Mouse (Mus musculus) erythroblast, embryonic 14.5 days (primary cell): Measurements from ENCODE around the gene Vwa5b2. TPM values are rescaled to one million over a fixed set of nuclear protein-coding genes. Genes with fewer than 3 reads are reported as not detected.

Experiments
- H3K27me3 ChIP-seq: 2 replicates; pipeline ENCODE4 v1.6.1; 2012; ENCODE audit warnings: inconsistent platforms; ENCODE audit not compliant: control insufficient read depth
- H3K36me3 ChIP-seq: 2 replicates; pipeline ENCODE4 v1.6.1; 2012; ENCODE audit warnings: mild to moderate bottlenecking, inconsistent platforms; ENCODE audit not compliant: control insufficient read depth
- H3K4me1 ChIP-seq: 2 replicates; pipeline ENCODE4 v1.6.1; 2012; ENCODE audit warnings: inconsistent platforms; ENCODE audit not compliant: control insufficient read depth
- H3K4me3 ChIP-seq: replicated peaks from 2 replicates; pipeline ENCODE3; 2012; ENCODE audit warnings: moderate library complexity, mild to moderate bottlenecking, inconsistent platforms
- H3K9me3 ChIP-seq: 2 replicates; pipeline ENCODE4 v1.6.1; 2012; ENCODE audit warnings: low read length, inconsistent platforms, mixed read lengths; ENCODE audit not compliant: control insufficient read depth
- GATA1 ChIP-seq: IDR thresholded peaks from 2 replicates; pipeline ENCODE4 v1.6.1; 2012; ENCODE audit warnings: low read length, inconsistent platforms, mixed read lengths
- TAL1 ChIP-seq: IDR thresholded peaks from 3 replicates; pipeline ENCODE4 v1.6.1; 2012; ENCODE audit warnings: low read length, inconsistent platforms, mixed read lengths
- polyA plus RNA-seq: library from polyadenylated mRNA; stranded (reverse); fragments of >175 nt; gene quantifications from 2 replicates; pipeline ENCODE4 v1.2.3, GENCODE M21; 2012

Gene Vwa5b2
- polyA plus RNA-seq, 1 experiment = 0.10 TPM

DNA sequence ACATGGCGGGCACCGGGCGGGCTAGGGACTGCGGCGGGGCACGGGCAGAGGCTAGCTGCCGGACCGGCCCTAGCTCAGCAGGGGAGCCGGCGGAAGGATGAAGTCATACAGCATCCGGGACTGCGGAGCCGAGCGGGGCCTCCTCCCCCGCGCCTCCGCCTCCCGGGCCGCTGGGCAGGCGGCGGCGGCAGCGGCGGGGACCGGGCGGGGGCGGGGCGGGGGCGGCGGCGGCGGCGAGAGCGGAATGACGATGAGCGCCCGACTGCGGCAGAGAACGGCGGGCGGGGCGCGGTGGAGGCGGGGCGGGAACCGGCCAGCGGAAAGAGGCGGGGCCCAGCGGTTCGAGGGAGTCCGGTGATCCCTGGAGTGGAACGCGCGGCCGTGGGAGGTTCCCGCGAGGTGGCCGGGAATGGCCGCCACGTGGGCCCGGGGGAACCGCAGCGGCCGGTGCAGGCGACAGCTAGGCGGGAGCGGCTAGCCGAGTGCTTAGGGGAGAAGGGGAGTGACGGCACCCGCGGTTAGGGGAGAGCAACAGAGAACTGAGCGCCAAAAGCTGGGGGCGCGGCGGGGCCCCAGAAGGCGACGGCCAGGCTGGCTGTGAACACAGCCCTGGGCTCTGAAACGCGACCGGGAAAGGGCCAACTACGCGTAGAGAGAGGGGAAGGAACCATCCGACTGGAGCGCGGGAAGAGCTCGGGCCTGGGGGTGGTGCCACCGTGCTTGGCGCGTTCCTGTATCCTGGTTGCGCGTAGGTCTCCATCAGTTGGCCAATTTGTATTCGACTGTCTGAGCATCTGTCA, 32.1 kb downstream of the Vwa5b2 start, which contains the start of gene Camk2n2:
Camk2n2 (minus strand) TSS at position 97 of the 800 bp plus-strand sequence.
- Histone ChIP-seq H3K4me1 (peaks cover 27% of the 10 kb centered on the region), H3K4me3 (peak within 1 kb of the TSS; percentile 69), H3K36me3 (no peaks in the 10 kb centered on the region), H3K9me3 (peaks cover 12% of the 10 kb centered on the region; the same call in 1 of the 2 replicates), H3K27me3 (peaks cover 85% of the 10 kb centered on the region)
- TF ChIP-seq TAL1 (no peak), GATA1 (no peak)

DNA sequence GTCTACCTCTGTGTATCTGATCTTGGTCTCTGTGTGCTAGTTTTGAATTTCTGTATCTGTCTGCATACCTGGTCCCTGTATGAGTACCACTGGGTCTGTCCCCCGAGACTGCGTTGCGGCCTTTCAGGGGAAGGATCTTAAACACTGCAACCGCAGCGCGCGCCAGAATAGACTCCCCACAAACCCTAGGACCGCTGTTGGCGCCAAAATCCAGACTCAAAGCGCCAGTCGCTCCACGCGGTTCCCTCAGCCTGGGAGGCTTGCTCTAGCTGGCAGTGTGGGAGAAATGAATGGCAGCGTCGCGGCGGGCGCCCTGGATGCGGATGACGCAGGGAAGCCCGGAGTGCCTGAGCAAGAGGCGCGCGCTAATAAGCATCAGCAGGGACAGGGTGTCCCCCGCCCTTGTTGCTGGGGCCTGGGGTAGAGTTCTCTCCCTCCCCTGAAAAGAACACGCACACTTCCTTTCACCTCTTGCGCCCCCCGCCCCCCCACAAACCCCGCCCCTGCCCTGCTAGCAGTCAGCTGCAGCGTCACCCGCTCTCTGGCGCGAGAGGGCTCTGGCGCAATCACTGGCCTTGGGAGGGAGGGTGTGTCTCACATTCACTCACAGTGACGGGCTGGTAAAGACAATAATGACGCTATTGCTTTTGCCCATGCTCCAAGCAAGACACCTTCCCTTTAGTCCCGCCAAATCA, 32.9 kb downstream of the Vwa5b2 start:
- Histone ChIP-seq H3K4me1 (peaks cover 27% of the 10 kb centered on the region), H3K4me3 (peak overlapping the region; percentile 69), H3K27me3 (peaks cover 92% of the 10 kb centered on the region), H3K36me3 (no peaks in the 10 kb centered on the region), H3K9me3 (peaks cover 12% of the 10 kb centered on the region; the same call in 1 of the 2 replicates)
- no peak for TF ChIP-seq GATA1
- no peak for TF ChIP-seq TAL1

DNA sequence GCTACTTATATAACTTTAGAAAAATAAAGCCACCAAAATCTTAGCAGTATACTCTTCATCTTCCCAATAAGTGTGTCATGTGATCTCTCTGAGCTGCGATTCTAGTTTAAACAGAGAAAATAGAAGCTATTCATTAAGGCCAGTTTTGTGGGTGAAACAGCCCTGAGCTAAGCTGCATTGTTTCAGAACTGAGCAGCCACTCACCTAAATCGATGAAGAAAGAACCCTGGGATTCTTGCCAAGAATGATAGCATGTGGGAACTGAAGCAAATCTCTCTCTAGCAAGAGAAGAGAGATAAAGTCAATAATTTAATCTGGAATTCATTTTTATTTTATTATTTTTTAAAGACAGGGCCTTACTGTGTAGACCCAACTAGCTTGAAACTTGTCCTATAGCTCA, 33.9 kb downstream of the Vwa5b2 start:
- no peak overlapping the region for H3K4me3 ChIP-seq
- H3K4me1 ChIP-seq = peaks cover 27% of the 10 kb centered on the region
- H3K36me3 ChIP-seq = no peaks in the 10 kb centered on the region
- peaks cover 85% of the 10 kb centered on the region for H3K27me3 ChIP-seq
- TF ChIP-seq GATA1 = no peak
- TF ChIP-seq TAL1 = no peak
- H3K9me3 ChIP-seq = peaks cover 12% of the 10 kb centered on the region; the same call in 1 of the 2 replicates

DNA sequence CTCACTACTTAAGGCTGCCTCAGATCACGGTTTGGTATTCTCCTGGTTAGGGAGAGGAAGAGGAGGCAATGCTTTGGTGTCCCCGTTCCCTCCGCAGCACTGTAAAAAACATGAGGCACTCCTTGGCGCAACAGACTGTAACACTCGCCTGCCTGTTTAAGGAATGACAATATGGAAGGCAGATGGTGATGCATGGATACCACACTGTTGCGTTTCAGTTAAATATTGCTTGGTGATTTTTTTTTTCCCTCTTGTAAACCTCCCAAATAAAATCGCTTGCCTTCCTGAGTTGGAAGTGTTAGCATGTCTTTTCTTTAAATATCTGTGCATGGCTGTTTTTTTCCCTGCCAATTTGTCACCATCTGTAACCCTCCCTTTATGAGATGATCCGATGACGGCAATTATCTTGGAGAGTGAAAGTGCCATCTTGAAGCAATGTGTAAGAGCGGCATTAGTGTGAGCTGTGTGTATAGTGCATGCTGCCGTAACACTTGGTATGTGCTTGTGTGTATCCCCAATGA, 39.7 kb downstream of the Vwa5b2 start:
- Histone ChIP-seq H3K4me3 (no peak overlapping the region), H3K4me1 (peaks cover 3% of the 10 kb centered on the region; the same call in 1 of the 2 replicates), H3K36me3 (no peaks in the 10 kb centered on the region), H3K27me3 (peaks cover 64% of the 10 kb centered on the region), H3K9me3 (no peaks in the 10 kb centered on the region; the same call in 1 of the 2 replicates)
- TF ChIP-seq TAL1 (no peak), GATA1 (no peak)

DNA sequence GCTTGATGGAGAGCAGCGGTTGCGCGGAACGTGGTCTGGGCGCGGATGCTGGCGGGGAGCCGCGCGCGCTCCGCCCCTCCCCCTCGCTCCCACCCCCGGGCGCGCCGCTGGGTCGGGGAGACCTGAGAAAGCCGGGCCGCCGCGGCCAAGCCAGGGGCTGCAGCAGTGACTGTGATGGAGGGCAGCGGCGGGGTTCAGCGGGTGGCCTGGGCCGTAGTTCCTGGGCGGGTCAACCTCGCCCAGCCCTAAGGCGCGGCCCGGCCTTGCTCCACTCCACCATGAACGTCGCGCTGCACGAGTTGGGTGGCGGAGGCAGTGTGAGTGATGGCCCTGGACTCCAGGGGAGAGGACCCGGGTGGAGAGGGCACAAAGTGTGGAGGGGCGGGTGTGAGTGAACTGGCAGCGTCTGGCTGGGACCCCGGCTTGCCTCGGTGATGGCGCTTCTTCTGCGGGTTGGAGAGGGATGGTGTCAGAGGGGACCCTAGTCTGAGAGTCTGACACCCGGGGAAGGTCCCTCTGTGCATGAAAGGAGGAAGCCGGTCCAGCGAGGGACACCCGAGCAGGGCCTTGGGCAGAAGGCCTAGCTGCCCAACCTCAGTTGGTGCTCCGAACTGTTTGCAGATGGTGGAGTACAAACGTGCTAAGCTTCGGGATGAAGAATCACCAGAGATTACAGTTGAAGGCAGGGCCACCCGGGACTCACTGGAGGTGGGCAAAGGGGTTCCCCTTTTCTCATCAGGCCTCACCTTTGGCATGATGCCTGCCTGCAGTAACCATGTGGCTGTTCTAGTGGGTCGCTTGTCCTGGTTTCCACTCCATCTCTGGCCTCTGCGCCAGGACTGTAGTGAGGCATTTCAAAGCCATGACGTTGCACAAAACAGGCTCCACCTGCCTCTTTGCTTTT, 40.7 kb downstream of the Vwa5b2 start, which contains the start of gene Ece2:
Ece2 (plus strand) TSS at position 98 of the 904 bp plus-strand sequence.
- Histone ChIP-seq H3K4me1 (peaks cover 3% of the 10 kb centered on the region; the same call in 1 of the 2 replicates), H3K27me3 (peaks cover 55% of the 10 kb centered on the region), H3K4me3 (no peak within 1 kb of the TSS), H3K9me3 (no peaks in the 10 kb centered on the region; the same call in 1 of the 2 replicates), H3K36me3 (no peaks in the 10 kb centered on the region)
- no peak for TF ChIP-seq GATA1
- TF ChIP-seq TAL1 = no peak

DNA sequence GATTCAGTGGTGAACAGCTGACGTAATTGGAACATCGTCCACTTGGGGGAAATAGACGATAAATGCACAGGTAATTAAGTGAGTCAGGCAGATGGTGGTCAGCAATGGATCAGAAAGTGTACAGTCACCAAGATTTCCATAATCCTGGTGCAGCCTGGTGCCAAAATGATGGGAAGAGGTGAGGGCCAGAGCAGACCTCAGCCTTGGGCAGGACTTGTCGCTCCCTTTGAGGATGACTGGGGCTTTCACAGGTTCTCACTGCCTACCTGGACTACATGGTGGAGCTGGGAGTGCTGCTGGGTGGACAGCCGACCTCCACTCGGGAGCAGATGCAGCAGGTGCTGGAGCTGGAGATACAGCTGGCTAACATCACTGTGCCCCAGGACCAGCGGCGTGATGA, 48.1 kb downstream of the Vwa5b2 start:
- H3K9me3 ChIP-seq = no peaks in the 10 kb centered on the region
- no peak overlapping the region for H3K4me3 ChIP-seq
- peaks cover 17% of the 10 kb centered on the region for H3K27me3 ChIP-seq
- H3K36me3 ChIP-seq = no peaks in the 10 kb centered on the region
- no peaks in the 10 kb centered on the region for H3K4me1 ChIP-seq
- TF ChIP-seq TAL1 = no peak
- TF ChIP-seq GATA1 = no peak

DNA sequence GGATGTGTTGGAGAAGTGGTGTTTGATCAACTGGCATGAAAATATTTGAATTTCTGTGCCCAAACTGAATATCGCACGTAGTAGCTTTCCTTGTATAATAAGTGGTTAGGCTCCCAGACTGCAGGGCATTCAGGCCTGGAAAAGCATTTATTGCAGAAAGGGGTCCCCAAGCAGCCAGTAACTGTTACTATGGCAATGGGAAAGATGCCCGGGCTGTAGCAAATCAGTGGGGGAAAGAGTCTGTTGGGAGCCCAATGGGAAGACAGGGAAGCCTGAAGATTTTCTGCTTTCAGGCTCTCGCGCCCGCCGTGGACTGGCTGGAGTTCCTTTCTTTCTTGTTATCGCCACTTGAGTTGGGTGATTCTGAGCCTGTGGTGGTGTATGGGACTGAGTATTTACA, 49.1 kb downstream of the Vwa5b2 start:
- H3K27me3 ChIP-seq = peaks cover 16% of the 10 kb centered on the region
- TF ChIP-seq TAL1 = no peak
- TF ChIP-seq GATA1 = no peak

DNA sequence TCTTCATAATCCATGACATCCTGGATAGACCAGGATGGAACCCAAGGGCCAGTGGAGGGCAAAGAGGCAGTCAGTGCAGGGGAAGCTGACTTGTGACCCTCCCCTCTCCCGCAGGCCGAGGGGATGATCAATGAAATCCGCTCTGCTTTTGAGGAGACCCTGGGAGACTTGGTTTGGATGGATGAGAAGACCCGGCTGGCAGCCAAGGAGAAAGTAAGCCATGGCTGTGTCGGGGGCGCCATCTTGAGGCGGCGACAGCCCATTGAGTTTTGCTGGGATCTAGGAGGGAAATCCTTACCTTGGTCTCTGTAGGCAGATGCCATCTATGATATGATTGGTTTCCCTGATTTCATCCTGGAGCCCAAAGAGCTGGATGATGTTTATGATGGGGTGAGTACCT, 52.9 kb downstream of the Vwa5b2 start:
- Histone ChIP-seq H3K4me3 (no peak overlapping the region), H3K27me3 (peaks cover 24% of the 10 kb centered on the region), H3K4me1 (peaks cover 8% of the 10 kb centered on the region), H3K36me3 (no peaks in the 10 kb centered on the region), H3K9me3 (no peaks in the 10 kb centered on the region)
- no peak for TF ChIP-seq GATA1
- TF ChIP-seq TAL1 = no peak

More for the DNA sequence above, 49.1 kb downstream of the Vwa5b2 start:
- H3K4me3 ChIP-seq = no peak overlapping the region
- no peaks in the 10 kb centered on the region for H3K4me1 ChIP-seq
- no peaks in the 10 kb centered on the region for H3K36me3 ChIP-seq
- H3K9me3 ChIP-seq = no peaks in the 10 kb centered on the region
